Mouse (Mus musculus) megakaryocyte, embryonic 14.5 days (primary cell): ENCODE results near the gene Cntd1.

ENCODE experiments used
- FLI1 ChIP-seq: IDR thresholded peaks from 2 replicates; pipeline ENCODE4 v1.6.1; 2012; ENCODE audit warnings: low read length, inconsistent platforms, mixed read lengths
- GATA1 ChIP-seq: IDR thresholded peaks from 3 replicates; pipeline ENCODE4 v1.6.1; 2012; ENCODE audit warnings: mixed read lengths, low read length, inconsistent platforms, borderline replicate concordance

DNA sequence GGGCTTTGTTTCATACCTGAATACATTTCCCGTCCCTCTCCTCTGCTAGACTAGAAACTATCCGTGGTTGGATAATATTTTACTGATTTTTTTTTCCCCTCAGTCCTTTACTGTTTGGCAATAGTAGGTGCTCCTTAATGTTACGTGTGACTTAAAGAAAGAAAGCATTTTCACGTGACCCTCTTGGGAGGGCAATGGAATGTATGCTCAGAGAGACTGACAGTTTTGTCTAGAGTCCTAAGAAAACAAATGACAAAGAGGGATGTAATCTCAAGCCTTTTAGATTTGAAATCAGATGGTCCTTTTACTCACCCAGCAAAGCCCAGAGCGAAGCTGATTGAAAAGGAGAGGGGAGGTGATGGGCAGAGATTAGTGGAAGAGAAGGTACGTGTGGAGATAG, 12.9 kb upstream of the Cntd1 start:
- TF ChIP-seq GATA1 (no peak), FLI1 (no peak)
